Mouse (Mus musculus) liver, embryonic 13.5 days (tissue): ENCODE data around the gene Lysmd1. TPM values are rescaled to one million over a fixed set of nuclear protein-coding genes. Genes with fewer than 3 reads are reported as not detected.

Experiments
- ATAC-seq: fragments of 200-750 bp; cut with Nextera tagmentation; 2 replicates; pipeline ENCODE4 v1.8.0; 2017; ENCODE audit warnings: low read depth, mild to moderate bottlenecking, moderate number of reproducible peaks, moderate library complexity
- DNase-seq: peaks from one replicate; pipeline ENCODE4 v3.0.0; 2022
- H3K27ac ChIP-seq: fragments of 300-500 bp; sonication (generic); 2 replicates; pipeline ENCODE4 v1.5.1; 2015; ENCODE audit warnings: moderate library complexity, mild to moderate bottlenecking, inconsistent platforms
- H3K27me3 ChIP-seq: fragments of 300-500 bp; sonication (generic); 2 replicates; pipeline ENCODE4 v1.6.1; 2015; ENCODE audit warnings: mild to moderate bottlenecking, inconsistent platforms
- H3K36me3 ChIP-seq: fragments of 300-500 bp; sonication (generic); 2 replicates; pipeline ENCODE4 v1.6.1; 2015; ENCODE audit warnings: mild to moderate bottlenecking, inconsistent platforms
- H3K4me1 ChIP-seq: fragments of 300-500 bp; sonication (generic); replicated peaks from 2 replicates; pipeline ENCODE4 v1.6.1; 2015; ENCODE audit warnings: inconsistent platforms
- H3K4me2 ChIP-seq: fragments of 300-500 bp; sonication (generic); 2 replicates; pipeline ENCODE4 v1.6.1; 2015; ENCODE audit warnings: inconsistent platforms, mild to moderate bottlenecking, moderate library complexity
- H3K4me3 ChIP-seq: fragments of 300-500 bp; sonication (generic); replicated peaks from 2 replicates; pipeline ENCODE4 v1.5.1; 2015; ENCODE audit warnings: mild to moderate bottlenecking, inconsistent platforms
- H3K9ac ChIP-seq: fragments of 300-500 bp; sonication (generic); 2 replicates; pipeline ENCODE4 v1.6.1; 2015; ENCODE audit warnings: mild to moderate bottlenecking, inconsistent platforms
- H3K9me3 ChIP-seq: fragments of 300-500 bp; sonication (generic); replicated peaks from 2 replicates; pipeline ENCODE4 v1.6.1; 2016; ENCODE audit warnings: inconsistent platforms
- WGBS: fragments of 180-500 bp; shearing (Covaris S2); methylation state at CpG from one replicate; pipeline ENCODE4 v1.1.7; 2015; ENCODE audit not compliant: insufficient replicate concordance; 5-methylcytosine and 5-hydroxymethylcytosine counted together
- polyA plus RNA-seq: library from polyadenylated mRNA; unstranded; fragments of >200 nt; fragmentation: Nextera tagmentation; extraction: Ambion mirVana; gene quantifications from 2 replicates; pipeline ENCODE4 v1.2.1, GENCODE M21; 2015

The Lysmd1 gene
- polyA plus RNA-seq, 1 experiment from 2014 or later: 7.3 TPM

- Histone ChIP-seq H3K36me3 (no peaks in the 10 kb centered on the region), H3K4me1 (peaks cover 32% of the 10 kb centered on the region), H3K9me3 (no peaks in the 10 kb centered on the region), H3K4me3 (peak overlapping the region; percentile 68), H3K9ac (peak overlapping the region; percentile 67), H3K4me2 (peak overlapping the region; percentile 95), H3K27ac (no peak overlapping the region), H3K27me3 (peaks cover 54% of the 10 kb centered on the region)
- ATAC-seq (no peak), DNase-seq (no peak)
- WGBS: 4% methylated on average over 30 of the region's 30 CpGs
Observed at GRCm38 (mm10) chr3:95161041-95161551, 27.2 kb downstream of the Lysmd1 start.

DNA sequence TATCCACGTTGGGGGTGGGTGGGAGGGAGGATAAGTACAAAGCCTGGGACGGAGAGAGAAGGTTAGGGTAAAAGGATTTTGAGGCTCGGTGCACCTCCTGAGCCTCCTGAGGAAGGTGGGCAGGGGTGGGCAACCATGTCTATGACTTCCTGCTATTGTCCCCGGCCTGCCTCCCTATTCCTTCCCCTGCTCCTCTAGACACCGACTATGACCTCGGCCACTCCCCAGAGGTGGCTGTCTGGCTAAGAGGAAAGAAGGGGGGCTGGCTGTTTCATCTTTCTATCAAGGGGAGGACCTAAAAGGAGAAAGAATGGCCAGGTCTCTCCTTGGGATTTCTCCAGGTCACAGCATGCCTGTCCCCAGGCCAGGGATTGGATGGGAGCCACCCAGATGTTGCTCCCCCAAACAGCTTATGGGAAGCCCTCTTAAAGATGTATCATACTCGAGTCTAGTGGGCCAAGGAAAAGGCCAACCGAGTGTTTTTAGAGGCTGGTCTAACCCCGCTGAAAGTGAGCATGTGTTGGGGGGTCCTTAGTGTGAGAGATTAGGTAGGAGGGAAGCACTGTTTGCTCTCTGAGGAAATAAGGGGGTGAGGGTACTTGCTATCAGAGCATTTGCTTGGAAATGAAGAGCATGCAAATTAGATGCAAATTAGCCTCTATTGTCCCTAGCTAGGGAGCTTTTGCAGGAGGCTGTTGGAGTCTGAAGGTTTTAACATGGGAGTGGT, 27.9 kb downstream of the Lysmd1 start:
- Histone ChIP-seq H3K27ac (no peak overlapping the region), H3K4me1 (peaks cover 32% of the 10 kb centered on the region), H3K36me3 (no peaks in the 10 kb centered on the region), H3K4me2 (peak overlapping the region; percentile 95), H3K27me3 (peaks cover 56% of the 10 kb centered on the region), H3K9me3 (no peaks in the 10 kb centered on the region), H3K9ac (peak overlapping the region; percentile 6; the same call in 1 of the 2 replicates), H3K4me3 (peak overlapping the region; percentile 68)
- WGBS: 13% methylated on average over 9 of the region's 9 CpGs
- no peak for ATAC-seq
- no peak for DNase-seq

GRCm38 (mm10) chr3:95162345-95162628, 28.4 kb downstream of the Lysmd1 start:
- Histone ChIP-seq H3K36me3 (no peaks in the 10 kb centered on the region), H3K27me3 (peaks cover 61% of the 10 kb centered on the region), H3K4me1 (peaks cover 32% of the 10 kb centered on the region), H3K4me3 (no peak overlapping the region), H3K9me3 (no peaks in the 10 kb centered on the region), H3K27ac (no peak overlapping the region), H3K9ac (no peak overlapping the region), H3K4me2 (no peak overlapping the region)
- DNase-seq (no peak), ATAC-seq (no peak)
- WGBS: 60% methylated on average over 2 of the region's 2 CpGs

GRCm38 (mm10) chr3:95163419-95164255, 29.7 kb downstream of the Lysmd1 start:
- no peak for ATAC-seq
- no peak overlapping the region for H3K4me2 ChIP-seq

DNA sequence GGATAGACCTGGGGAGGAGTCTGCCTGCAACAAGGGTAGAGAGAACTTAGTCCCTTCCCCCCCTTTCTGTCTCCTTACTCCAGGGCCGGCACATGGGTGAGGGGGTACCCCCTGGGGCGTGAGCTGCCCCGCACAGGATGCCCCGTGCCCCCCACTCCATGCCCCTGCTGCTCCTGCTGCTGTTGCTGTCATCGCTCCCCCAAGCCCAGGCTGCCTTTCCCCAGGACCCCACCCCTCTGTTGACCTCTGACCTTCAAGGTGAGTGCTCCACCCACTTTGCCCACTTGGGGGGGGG, 30.3 kb downstream of the Lysmd1 start:
- Histone ChIP-seq H3K4me3 (no peak overlapping the region), H3K27ac (no peak overlapping the region), H3K9me3 (no peaks in the 10 kb centered on the region), H3K9ac (no peak overlapping the region), H3K4me1 (peaks cover 30% of the 10 kb centered on the region), H3K36me3 (no peaks in the 10 kb centered on the region), H3K27me3 (peaks cover 73% of the 10 kb centered on the region), H3K4me2 (no peak overlapping the region)
- ATAC-seq: no peak
- 55% methylated on average over 5 of the region's 5 CpGs for WGBS
- no peak for DNase-seq

More at GRCm38 (mm10) chr3:95163419-95164255, 29.7 kb downstream of the Lysmd1 start:
- DNase-seq: no peak
- no peak overlapping the region for H3K27ac ChIP-seq
- no peak overlapping the region for H3K9ac ChIP-seq
- WGBS: 63% methylated on average over 11 of the region's 11 CpGs
- no peaks in the 10 kb centered on the region for H3K9me3 ChIP-seq
- H3K4me3 ChIP-seq: no peak overlapping the region
- H3K4me1 ChIP-seq: peaks cover 32% of the 10 kb centered on the region
- no peaks in the 10 kb centered on the region for H3K36me3 ChIP-seq
- peaks cover 74% of the 10 kb centered on the region for H3K27me3 ChIP-seq

DNA sequence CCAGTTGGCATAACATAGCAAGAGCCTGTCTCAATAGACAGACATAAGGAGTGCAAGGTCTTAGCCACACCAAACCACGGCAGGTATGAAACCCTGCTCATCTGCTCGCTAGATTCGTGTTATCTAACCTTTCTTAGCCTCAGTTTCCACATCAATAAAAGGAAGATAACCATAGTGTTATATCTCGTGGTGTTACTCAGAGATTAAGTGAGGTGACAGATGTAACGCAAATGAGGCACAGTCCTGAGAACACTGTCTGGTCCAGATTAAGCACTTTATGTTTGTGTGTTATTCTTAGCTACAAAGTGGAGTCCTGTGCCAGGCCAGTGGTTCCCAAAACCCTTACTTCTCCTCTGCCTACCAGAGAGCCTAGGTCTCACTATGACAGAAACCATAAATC, 31.0 kb downstream of the Lysmd1 start:
- ATAC-seq (no peak), DNase-seq (no peak)
- H3K9ac ChIP-seq: no peak overlapping the region
- H3K4me2 ChIP-seq: no peak overlapping the region
- H3K4me3 ChIP-seq: no peak overlapping the region
- H3K4me1 ChIP-seq: peaks cover 23% of the 10 kb centered on the region
- H3K27me3 ChIP-seq: peaks cover 75% of the 10 kb centered on the region
- no peak overlapping the region for H3K27ac ChIP-seq
- WGBS: 28% methylated on average over 5 of the region's 5 CpGs
- H3K36me3 ChIP-seq: no peaks in the 10 kb centered on the region
- no peaks in the 10 kb centered on the region for H3K9me3 ChIP-seq

DNA sequence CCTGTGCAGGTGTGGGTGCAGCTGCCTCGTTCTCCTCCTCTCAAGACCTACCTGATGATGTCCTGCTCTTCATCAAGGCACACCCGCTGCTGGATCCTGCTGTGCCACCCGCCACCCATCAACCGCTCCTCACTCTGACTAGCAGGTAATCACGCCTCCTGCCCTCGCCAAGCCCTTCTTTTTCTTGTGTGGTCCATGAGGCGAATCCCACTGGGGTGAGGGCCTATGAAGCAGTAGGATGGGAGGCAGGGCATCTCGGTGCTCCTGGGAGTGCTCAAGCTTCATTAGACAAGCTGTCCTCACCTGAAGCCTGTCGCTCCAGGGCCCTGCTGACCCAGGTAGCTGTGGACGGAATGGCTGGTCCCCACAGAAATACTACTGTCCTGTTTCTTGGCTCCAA, 36.1 kb downstream of the Lysmd1 start:
- no peaks in the 10 kb centered on the region for H3K9me3 ChIP-seq
- no peak overlapping the region for H3K9ac ChIP-seq
- no peak overlapping the region for H3K4me2 ChIP-seq
- no peak overlapping the region for H3K4me3 ChIP-seq
- H3K27ac ChIP-seq: no peak overlapping the region
- ATAC-seq (no peak), DNase-seq (no peak)
- H3K36me3 ChIP-seq: no peaks in the 10 kb centered on the region
- peaks cover 82% of the 10 kb centered on the region for H3K27me3 ChIP-seq
- 78% methylated on average over 10 of the region's 10 CpGs for WGBS
- peaks cover 11% of the 10 kb centered on the region for H3K4me1 ChIP-seq

DNA sequence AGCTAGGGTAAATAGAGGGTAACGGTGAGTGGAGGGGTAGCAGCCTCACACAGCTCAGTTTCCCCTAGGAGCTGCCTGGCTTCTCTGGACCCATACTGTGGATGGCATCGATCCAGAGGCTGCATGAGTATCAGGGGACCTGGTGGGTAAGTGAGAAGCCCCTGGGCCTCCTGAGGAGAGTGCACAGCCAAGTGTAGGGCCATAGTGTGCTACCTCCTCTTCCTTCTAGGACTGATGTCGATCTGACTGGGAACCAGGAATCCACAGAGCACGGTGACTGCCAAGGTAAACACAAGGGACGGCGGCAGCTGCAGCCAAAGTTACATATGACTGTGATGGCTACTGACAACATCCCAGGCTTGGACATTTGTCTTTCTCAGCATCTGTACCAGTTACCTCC, 37.2 kb downstream of the Lysmd1 start:
- no peak overlapping the region for H3K9ac ChIP-seq
- WGBS: 79% methylated on average over 6 of the region's 6 CpGs
- ATAC-seq (no peak), DNase-seq (no peak)
- H3K27ac ChIP-seq: no peak overlapping the region
- no peaks in the 10 kb centered on the region for H3K9me3 ChIP-seq
- no peak overlapping the region for H3K4me3 ChIP-seq
- H3K4me2 ChIP-seq: no peak overlapping the region
- peaks cover 11% of the 10 kb centered on the region for H3K4me1 ChIP-seq
- peaks cover 90% of the 10 kb centered on the region for H3K27me3 ChIP-seq
- H3K36me3 ChIP-seq: no peaks in the 10 kb centered on the region

DNA sequence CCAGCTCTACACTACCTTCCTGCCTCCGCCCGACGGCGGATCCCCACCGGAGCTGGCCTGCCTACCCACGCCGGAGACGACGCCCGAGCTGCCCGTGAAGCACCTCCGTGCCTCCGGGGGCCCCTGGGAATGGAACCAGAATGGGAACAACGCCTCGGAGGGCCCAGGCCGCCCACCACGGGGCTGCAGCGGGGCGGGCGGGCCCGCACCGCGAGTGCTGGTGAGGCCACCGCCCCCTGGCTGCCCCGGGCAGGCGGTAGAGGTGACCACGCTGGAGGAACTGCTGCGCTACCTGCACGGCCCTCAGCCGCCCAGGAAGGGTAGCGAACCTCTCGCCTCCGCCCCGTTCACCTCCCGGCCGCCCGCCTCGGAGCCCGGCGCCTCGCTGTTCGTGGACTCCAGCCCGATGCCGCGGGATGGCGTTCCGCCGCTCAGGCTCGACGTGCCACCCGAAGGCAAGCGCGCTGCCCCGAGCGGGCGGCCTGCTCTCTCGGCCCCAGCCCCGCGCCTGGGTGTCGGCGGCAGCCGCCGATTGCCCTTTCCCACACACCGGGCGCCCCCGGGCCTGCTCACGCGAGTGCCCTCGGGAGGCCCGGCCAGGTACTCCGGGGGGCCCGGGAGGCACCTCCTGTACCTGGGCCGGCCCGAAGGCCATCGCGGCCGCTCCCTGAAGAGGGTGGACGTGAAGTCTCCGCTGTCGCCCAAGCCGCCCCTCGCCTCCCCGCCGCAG, 38.8 kb downstream of the Lysmd1 start:
- DNase-seq (no peak), ATAC-seq (no peak)
- H3K9ac ChIP-seq: no peak overlapping the region
- H3K4me1 ChIP-seq: peaks cover 11% of the 10 kb centered on the region
- H3K36me3 ChIP-seq: no peaks in the 10 kb centered on the region
- H3K9me3 ChIP-seq: no peaks in the 10 kb centered on the region
- H3K27ac ChIP-seq: no peak overlapping the region
- peak overlapping the region; percentile 40 for H3K4me3 ChIP-seq
- peaks cover 91% of the 10 kb centered on the region for H3K27me3 ChIP-seq
- 16% methylated on average over 84 of the region's 84 CpGs for WGBS
- peak overlapping the region; percentile 59 for H3K4me2 ChIP-seq

DNA sequence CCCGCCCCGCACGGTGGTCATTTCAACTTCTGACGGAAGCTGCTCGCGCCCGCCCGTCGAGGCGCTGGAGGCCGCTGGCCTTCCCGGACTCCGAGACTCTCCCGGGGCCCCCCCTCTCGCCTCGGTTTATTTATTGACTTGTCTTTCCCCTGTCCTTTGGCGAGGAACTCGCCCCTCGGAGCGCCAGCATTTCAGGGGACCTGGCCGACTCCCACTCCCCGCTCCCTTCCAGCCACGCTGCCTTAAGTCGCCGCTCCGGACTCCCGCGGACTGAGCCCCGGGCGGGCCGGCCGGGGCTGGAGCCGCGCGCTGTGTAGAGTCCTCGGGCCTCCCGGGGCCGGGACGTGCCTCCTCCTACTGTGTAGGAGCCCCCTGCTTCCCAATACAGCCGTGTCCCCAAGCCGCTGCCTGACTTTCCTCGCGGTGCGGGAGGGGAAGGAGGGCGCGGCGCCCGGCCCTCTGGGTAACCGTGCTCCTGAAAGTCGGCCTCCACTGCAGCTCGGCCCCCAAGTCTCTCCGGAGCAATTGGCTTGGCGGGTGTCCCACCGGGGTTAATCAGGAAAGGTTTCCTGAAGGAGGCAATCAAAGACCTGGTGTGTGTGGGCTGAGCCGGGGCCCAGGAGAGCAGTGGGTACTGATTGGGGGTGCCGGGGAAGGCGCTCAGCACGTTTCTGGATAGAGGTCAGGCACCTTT, 39.5 kb downstream of the Lysmd1 start:
- Histone ChIP-seq H3K36me3 (no peaks in the 10 kb centered on the region), H3K9ac (peak overlapping the region; percentile 17; the same call in 1 of the 2 replicates), H3K4me2 (peak overlapping the region; percentile 59), H3K4me3 (peak overlapping the region; percentile 40), H3K9me3 (no peaks in the 10 kb centered on the region), H3K27me3 (peaks cover 84% of the 10 kb centered on the region), H3K4me1 (peaks cover 11% of the 10 kb centered on the region), H3K27ac (no peak overlapping the region)
- ATAC-seq (0 out of 2 replicates have a peak, but pooled peaks have one; percentile 4), DNase-seq (no peak)
- WGBS: 6% methylated on average over 58 of the region's 58 CpGs
